Mouse (Mus musculus) C2C12 (cell line): Measurements from ENCODE around the gene Cryba4.

Source experiments
- CEBPB ChIP-seq: IDR thresholded peaks from one replicate; pipeline ENCODE4 v1.6.1; 2011; ENCODE audit warnings: low read depth, mild to moderate bottlenecking, control low read depth, moderate library complexity
- CTCF ChIP-seq: IDR thresholded peaks from one replicate; pipeline ENCODE4 v1.5.1; 2011; ENCODE audit not compliant: control insufficient read depth, insufficient read depth, insufficient read length
- MYOG ChIP-seq: IDR thresholded peaks from one replicate; pipeline ENCODE4 v1.6.1; 2011; ENCODE audit not compliant: control insufficient read depth, insufficient read length; ENCODE audit errors: extremely low read depth

GRCm38 (mm10) chr5:112300721-112301308 lies 48.5 kb upstream of the Cryba4 start:
- TF ChIP-seq CEBPB (no peak), CTCF (no peak), MYOG (no peak)
